Mouse (Mus musculus) spleen, adult 12 weeks (tissue): Measurements from ENCODE around the gene Nt5c.
"Not testable (repeated sequence)": the region's sequence is repeated elsewhere in the genome, so short reads cannot be mapped to it uniquely, and the experiment has no call there.

ENCODE experiments used
- DNase-seq: peaks from one replicate; pipeline ENCODE4 v3.0.0; 2022; ENCODE audit warnings: low spot score

The Nt5c gene

DNA sequence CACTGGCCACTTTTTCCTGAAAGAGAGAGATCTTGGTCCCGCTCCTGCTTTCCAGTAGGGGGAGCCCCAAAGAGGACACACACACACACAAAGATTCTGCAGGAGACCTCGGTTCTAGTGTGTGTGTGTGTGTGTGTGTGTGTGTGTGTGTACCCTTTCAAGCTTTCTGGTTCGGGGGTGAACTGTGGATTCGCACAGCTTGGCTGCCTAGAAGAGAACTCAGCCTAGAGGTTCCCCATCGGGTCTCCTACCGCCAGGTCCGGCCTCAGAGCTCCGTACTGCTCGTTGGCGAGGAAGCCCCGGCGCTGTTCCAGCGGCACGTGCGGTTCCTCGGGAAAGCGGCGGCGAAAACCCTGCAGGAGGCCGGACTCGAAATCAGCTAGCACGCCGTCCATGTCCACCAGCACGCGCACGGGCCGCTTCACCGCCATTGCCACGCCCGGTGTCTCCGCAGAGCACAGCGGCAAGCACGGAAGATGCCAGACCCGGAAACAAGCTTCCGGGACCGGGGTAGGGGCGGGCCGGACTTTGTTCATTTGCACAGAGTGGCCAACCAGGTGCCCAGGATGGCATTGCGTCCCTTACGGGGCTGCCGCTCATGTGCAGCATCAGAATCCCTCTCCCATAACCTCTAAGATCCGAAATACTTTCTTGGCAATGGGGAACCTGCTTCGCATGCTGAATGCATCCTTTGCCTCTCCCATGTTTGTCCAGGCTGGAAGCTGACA is at the start of gene Nt5c:
TSS of gene Nt5c (minus strand) at position 507 of the 728 bp plus-strand sequence.
- peak; percentile 75 for DNase-seq

DNA sequence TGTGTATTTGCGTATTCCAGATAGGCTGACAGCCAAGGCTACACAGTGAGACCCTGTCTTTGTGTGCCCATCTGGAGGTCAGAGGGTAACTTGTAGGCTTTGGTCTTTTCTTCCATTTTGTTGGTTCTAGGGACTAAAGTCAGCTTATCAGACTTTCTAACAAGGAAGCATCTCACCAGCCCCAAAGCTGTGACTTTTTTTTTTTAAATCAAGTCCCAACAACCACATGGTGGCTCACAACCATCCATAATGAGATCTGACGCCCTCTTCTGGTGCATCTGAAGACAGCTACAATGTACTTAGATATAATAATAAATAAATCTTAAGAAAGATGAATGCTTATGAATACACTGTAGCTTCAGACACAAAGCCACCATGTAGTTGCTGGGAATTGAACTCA is 46.4 kb upstream of the Nt5c start:
- DNase-seq = no peak

DNA sequence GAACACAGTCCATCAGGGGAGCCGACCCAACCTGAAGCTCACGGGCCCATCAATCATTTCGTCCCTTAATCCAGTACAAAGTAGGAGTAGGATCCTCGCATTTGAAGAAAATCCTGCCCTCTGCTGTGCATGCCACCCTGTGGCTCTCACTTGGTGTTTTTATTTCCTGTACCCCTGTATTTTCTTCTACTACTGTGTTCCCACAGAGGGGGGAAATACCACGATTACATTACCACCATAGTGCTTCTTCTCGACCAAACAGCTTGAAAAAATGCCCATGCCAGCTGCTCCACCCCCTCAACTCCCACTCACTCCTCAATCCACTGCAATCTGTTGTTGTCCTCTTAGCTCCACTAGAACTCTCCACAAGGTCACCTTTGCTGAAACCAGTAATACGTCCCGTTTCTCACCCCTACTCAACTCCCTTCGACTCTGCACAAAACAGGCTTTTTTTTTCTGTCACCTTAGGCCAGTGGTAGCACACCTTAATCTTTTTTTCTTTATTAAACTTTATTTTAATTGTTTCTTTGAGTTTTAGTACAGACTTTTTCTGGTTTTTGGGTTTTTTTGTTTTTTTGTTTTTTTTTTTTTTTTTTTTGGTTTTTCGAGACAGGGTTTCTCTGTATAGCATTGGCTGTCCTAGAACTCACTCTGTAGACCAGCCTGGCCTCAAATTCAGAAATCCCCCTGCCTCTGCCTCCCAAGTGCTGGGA is 45.4 kb upstream of the Nt5c start:
- DNase-seq = no peak

DNA sequence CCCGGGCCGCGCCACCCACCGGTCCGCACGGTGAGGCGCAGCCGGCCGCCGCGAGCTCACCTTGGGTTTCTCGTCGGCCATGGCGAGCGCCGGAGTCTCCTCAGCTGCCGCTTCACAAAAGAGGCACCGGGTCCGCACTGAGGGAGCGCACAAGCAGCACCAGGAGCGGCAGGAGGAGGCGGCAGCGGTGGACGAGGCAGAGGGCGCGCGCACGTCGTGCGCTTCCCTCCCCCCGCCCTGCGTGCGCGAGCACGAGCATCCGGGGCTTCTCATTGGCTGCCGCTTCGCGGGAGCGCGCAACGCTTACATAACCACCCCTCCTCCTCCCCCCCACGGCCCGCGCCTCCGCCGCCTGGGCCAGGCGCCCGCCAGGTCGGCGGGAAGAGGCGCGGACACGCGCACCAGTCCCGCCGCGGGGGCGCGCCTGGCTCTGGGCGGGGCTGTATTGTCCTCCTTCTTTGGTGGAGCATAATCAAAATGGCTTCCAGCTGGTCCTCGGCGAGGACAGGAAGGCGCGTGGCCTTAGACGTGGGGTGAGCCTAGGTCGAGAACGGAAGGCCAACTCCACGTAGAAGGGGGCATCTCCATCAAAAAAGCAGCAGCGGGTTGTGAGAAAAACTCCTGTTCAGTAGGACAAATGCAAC is 44.5 kb upstream of the Nt5c start, which contains the start of gene Sumo2:
TSS of gene Sumo2 (minus strand) at position 239 of the 644 bp plus-strand sequence.
- DNase-seq = peak; percentile 99

DNA sequence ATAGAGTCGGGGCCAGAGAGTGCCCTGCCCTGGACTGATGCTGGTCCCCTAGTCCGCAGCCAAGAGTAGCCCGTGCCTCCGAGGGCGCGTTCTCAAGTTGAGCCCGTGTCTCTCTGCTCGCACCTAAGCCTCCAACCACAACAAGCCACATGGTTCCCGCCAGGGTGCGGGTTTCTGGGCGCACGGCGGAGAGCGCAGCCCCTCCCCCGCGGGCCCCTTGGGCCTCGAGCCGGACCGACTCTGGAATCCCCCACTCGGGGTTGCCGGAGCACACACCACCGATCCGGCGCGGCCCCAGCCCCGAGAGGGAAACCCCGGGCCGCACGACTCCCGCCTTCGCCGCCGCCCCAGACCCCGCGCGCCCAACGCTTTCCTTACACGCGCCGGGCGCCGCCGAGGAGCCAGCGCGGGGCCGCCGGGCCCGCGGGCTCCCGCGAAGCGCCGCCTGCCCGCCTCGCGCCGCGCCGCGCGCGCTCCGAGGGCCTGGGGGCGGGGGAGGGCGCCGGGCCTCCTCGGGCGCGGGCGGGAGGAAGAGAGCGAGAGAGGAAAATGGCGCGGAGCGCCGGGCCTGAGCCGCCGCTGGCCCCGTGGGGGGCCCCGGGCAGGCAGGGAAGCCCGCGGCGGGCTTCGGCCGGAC is 43.9 kb upstream of the Nt5c start:
- DNase-seq = peak; percentile 61

DNA sequence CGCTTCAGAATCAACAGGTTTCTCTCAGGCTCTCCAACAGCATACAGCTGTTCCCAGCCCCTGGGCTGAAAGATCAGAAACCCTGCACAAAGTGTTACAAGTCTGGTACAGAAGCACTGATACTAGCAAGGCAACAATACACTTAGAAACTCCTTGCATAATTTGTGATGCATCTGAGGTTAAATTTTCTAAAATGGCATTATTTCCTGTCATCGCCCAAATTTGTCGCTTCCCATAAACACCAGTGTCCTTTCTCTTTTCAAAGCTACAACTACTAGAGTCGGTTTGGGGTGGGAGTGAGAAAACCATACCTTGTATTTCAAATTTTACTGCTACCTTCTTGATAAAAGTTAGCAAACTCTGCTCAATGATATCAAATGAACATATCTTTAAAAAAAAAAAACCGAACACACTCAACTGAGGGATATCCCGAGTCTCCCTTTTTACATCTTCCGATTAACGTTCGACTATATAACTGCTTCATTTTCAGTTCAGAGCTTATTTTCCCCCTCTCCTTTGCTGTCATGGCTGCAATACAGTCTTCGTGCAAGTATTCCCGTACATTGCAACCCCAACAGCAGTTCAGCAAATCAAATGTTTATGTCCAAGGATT is 43.2 kb upstream of the Nt5c start:
- DNase-seq = no peak

DNA sequence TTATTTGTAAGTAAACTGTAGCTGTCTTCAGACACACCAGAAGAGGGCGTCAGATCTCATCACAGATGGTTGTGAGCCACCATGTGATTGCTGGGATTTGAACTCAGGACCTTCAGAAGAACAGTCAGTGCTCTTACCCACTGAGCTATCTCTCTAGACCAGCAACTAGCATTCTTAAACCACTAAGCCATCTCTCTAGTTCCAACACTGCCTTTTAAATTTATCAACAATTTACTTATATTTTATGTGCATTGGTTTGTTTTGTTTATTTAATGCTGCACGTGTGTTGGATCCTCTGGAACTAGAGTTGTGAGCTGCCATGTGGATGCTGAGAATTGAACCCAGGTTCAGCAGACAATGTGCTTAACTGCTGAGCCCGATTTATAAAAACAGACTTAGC is 34.8 kb upstream of the Nt5c start:
- DNase-seq = not testable (repeated sequence)

DNA sequence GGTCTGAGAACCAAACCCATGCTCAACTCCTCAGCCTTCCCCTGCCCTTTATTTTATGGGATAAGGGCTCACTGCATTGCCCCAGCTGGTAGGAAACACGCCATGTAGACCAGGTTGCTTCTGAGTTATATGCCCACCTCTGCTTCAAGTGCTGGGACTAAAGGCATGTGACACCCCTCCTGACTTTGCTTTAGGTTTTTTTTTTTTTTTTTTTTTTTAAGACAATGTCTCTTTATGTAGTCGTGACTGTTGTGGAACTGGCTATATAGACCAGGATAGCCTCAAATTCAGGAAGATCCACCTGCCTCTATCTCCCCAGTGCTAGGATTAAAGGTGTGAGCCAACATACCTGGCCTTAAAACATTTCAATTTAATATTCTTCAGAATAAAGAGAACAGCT is 31.0 kb upstream of the Nt5c start:
- DNase-seq = no peak

DNA sequence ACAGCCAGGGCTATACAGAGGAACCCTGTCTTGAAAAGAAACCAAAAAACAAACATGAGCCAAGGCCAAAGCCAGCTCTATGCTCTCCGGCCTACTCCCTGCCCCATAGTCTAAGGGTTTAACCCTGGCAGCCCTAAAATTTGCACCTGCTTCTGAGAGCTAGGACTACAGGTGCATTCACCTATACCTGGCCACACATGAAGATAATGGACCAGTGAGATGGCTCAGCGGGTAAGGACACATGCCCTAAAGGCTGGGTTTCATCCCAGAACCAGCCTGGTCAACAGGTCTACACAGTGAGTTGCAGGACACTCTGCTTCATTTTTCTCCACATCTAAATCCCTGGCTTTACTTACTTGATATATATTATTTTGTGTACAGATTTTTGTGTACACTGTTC is 30.6 kb upstream of the Nt5c start:
- no peak for DNase-seq

DNA sequence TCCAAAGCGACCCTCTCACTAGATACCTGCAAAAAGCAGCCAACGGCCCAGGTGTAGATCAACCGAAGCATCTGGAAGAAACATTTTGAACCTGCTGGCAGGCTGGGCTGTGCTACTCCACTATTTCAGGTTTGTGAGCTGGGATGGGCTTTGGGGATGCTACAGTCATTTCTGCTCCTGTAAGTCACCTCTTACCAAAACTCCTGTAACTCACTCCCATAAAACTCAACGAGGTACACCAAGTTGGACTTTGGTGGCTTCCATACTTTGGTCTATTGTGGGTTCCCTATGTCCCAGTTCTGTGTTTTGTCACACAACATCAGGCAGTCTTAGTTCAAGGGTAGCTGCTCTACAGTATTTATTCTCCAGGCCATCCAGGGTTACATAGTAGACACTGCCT is 29.4 kb upstream of the Nt5c start:
- DNase-seq = no peak

DNA sequence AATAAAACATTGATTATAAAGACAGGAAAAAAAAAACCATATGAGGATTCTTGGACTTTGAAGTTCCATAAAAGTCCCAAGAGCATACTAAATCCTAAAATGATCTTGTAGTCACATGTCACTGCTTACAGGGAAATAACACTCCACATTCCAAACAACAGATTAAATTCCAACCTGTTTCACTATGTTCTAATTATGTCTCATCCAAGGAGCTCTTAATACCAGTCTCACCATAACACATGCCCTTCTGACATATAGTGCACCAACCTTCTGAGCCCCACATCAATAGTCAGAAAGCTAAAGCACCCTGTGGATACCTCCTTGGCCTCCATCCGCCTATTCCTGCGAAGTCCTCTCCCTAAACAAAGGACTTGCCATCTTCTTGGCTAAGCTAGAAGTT is 28.6 kb upstream of the Nt5c start:
- DNase-seq = no peak

DNA sequence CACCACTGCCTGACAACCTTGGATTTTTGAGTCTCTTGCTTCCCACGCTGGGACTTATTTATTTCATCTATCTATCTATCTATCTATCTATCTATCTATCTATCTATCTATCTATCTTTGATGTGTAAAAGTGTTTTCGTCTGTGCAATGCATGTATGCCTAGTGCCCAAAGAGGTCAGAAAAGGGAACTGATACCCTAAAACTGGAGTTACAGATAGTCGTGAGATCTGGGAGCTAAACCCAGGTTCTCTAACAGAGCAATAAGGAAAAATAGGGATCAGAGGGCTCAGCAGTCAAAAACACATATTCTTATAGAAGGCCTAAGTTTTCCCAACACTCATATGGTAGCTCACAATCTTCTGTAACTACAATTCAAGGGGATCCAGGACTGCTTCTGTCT is 27.9 kb upstream of the Nt5c start:
- DNase-seq = no peak

DNA sequence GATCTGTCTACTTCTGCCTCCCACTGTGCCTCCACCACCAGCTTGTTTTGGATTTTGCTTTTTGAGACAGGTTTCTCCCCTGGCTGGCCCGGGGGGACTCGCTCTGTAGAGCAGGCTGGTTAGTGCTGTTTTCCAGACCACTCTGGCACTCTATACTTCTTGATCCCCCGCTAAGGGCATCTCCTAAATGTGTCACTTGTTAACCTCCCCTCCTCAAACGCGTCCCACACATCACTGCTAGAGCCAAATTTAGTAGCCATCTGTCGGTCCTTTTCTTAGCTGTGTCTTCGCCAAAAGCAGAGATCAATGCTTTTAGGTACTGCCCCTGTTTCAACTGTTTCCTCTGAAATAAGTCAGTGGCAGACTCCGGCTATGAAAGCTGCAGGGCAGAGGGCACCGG is 27.0 kb upstream of the Nt5c start:
- no peak for DNase-seq

DNA sequence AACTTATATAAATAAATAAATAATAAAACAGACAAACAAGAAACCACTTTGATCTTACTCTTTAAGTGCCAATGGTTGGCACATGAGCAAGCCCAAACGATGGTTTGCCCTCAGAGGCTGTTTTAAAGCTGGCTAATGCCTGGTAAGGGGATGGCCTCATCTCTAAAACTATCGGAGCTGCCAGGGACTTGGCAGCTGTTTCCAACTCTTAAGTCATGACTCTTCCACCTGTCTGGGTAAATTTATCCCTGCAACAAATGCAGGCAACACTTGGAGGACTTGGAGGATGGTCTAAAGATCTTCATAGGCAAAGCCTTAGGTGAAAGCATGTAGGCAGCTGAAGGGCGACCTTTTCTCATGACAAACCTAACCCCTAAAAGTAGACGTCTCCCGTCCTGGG is 25.3 kb upstream of the Nt5c start:
- no peak for DNase-seq

DNA sequence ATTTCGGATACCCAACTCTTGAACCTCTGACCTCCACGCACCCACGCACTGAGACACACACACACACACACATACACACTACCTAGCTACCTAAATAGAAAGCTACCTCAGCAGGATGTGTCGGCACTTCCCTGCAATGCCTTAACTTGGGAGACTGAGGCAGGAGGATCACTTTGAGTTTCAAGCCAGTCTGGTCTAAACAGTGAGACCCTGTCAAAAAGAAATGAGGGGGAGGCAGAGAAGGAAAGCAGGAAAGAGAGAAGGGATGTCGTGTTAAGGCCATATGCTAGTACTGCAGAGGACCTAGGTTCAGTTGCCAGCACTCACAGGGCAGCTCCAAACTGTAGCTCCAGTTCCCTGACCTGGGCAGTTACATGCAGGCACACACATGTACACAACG is 23.4 kb upstream of the Nt5c start:
- DNase-seq = no peak

DNA sequence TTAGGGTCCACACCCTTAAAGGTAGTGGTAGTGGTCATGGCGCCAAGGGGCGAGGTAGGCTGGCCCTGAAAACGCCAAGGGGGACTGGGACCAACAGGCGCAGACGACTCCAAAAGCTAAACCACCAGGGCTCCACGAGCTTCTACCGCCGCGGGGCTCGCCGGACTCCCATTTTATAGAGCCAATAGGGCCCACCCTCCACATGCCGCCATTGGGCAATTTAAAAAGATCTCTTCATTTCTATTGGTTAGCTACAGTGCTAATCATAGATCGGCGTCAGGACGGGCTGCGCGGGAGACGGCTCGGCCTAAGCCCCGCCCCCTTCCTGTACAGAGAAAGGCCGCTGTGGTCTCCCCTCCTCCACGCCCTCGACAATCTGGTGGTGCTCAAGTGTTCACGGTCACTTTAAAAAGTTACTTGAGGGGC is 22.6 kb upstream of the Nt5c start, which contains the start of gene Jpt1:
TSS of gene Jpt1 (minus strand) at position 150 of the 426 bp plus-strand sequence.
- peak; percentile 95 for DNase-seq

DNA sequence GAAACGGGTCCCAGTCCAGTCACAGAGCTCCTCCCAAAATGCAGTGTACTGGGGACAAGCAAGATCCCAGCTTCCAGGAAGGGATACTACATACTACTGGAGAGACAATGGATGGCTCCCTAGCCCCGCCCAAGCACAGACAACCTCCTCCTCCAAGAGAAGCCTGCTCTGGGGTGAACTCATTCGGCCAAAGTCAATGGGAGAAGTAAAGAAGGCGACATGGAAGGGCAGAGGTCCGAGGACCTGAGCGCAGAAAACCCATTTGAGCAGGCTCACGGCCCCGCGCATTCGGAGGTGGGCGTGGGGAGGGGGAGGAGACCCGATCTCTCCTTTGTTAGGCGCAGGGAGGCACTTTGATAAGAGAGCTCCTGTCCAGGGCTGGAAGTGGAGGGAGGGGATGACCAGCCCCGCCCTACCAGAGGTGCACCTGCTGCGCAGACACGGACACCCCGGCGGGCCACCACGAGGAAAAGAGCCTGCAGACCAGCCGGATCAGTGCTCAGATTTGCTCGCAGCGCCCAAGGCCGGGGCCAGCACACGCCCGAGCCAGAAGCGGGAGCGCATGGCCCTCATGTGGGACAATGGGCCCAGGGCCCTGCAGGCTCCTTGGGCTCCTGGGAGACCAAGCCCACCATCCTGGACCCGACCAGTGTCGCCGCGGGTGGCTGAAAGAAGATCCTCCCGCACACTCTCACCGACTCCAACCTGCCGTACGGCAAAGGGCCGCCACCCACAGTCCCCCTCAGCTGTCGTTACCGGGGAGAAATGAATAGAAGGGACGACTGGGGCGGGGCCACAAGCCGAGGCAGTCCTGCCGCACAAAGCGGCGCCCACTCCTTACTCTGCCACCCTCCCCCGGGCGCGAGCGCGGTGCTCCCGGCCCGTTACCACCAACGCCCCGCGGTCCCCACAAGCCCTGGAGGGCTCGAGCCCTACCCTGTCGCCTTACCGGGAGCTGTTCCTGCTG is 21.9 kb upstream of the Nt5c start:
- DNase-seq = no peak

DNA sequence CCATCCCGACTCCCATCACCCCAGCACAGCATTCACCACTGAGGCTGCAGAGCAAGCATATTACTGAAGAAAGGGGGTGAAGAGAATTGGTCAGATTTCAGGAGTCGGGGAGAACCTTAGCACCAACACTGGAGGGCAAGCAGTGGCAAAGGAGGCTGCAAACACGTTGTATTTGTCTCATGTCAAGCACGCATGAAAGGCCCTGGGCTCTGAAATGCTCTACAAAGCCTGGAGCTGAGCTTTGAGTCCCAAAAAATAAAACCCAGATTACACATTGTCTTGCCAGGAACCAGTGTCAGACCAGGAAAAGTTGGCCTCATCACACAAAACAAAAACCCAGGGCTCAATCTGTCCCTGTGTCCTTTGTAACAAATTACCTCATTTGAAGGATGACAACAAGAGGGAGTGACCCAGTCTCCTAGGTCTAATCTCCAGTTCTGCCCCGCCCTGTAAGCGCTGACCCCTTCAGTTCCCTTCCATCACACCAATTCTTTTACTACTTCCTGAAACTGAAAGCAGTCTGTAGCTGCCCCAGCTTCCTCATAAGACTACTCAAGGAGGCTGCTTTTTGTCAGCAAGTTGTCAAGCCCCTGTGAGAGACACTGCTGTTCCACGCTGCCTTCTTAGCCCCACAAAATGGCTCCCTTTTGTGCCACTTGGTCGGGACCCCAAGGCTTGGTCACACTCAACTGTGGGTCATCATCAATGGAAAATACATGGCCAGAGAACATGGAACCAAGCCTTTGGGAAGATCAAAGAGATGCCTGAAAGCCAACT is 20.9 kb upstream of the Nt5c start:
- peak; percentile 30 for DNase-seq

DNA sequence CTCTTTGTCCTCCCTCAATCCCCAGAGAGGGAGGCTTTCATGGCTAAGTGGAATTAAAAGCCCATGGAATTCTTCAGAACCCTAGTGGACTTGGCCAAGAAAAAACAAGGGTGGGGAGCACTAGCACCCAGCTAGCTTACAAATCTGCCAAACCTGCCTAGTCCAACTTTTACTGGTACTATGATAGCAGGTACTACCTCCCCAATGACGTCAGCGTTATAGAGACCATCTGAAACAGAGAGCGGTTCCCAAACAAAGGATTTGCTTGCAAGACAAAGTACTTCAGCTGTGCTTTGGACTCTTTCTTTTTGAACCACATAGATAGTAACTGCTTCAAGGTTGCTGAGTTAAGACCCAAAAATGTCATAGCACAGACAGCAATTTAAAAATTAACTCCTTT is 20.3 kb upstream of the Nt5c start:
- no peak for DNase-seq

DNA sequence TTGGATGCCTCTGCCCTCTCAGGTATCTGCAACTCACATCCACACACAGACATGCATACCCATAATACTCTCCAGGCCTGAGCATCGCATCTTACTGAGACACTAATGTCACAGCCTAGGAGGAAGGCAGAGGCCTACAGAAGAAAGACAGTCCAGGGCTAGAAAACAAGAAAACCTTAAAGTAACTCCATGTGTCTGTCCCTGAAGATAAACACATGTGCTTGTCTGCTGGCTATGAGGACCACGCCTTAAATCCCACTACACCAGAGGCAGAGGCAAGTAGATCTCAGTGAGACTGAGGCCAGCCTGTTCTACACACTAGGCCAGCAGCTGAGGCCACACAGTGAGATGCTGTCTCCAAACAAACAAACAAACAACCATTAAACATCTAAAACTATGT is 19.5 kb upstream of the Nt5c start:
- DNase-seq = peak; percentile 27
